Mouse (Mus musculus): ENCODE measurements around the gene Psme3. TPM values are rescaled to one million over a fixed set of nuclear protein-coding genes. Genes with fewer than 3 reads are reported as not detected.
A peak's percentile ranks its signal among the peaks of the same experiment; 100 is the strongest.

Psme3 gene
- 44.1 and 47.4 TPM in 2 replicates for polyA plus RNA-seq (2015; fragmentation: Nextera tagmentation; extraction: Ambion mirVana)

DNA sequence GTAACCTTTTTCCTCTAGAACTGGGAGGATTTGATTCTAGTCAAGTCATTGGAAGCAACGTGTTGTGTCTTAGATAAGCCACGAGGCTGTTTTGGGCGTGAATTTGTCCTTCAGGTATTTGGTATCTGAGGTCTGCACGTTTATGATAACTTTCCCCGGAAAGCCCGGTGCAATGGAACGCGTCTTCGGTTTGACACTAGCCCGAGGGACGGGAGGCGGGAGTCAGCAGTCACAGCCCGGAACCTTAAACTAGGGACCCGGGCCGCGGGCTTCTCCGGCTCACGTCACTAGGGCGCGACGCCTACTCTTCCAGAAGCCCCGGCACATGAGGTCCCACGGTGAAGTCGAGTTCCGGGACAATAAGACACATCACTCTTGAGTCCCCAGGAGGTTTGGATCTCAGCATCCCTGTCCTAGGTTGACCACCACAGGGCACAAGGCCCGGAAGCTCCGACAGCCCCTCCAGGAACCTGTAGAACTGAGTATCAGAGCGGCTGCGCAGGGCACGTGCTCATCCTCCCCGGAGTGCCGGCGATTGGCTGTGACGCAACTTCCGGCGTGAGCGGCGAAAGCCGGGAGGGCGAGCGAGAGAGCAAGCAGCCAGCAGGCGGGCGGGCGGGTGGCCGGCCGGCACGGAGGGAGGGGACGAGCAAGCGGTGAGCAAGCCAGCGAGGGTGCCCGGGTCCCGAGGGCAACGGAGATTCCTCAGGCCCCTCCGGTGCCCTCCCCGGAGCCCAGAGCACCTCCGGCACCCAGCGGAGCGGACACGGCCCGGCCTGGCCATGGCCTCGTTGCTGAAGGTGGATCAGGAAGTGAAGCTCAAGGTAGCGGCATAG, at the start of gene Psme3:
Gene Psme3, plus strand, starts transcription at position 549 of the 836 bp plus-strand sequence.
- under 1% methylated on average over 52 of the region's 62 CpGs for WGBS
- DNase-seq (ENCODE audit: low spot score), result peak; percentile 95
- Histone ChIP-seq H3K4me3 (ENCODE audit: low read depth, low read length) (peak within 1 kb of the TSS; percentile 98), H3K27ac (ENCODE audit: low read length) (peak within 1 kb of the TSS; percentile 59), H3K27me3 (replicated peaks; ENCODE audit: insufficient read depth, low read length) (no peaks in the 10 kb centered on the region), H3K9ac (replicated peaks; ENCODE audit: low read depth) (peak within 1 kb of the TSS; percentile 87), H3K4me2 (replicated peaks; ENCODE audit: low read depth, low read length) (peak within 1 kb of the TSS; percentile 89), H3K4me1 (ENCODE audit: insufficient read depth, low read depth, low read length) (peaks cover 3% of the 10 kb centered on the region; the same call in 1 of the 2 replicates), H3K9me3 (ENCODE audit: low read length) (no peaks in the 10 kb centered on the region), H3K36me3 (ENCODE audit: insufficient read depth, low read length) (peaks cover 19% of the 10 kb centered on the region)
- TF ChIP-seq CTCF (IDR thresholded peaks at IDR 0.05), result no peak; the same call in 1 of the 2 replicates
- TF ChIP-seq EP300 (IDR thresholded peaks at IDR 0.05), result peak; percentile 48; the same call in 1 of the 2 replicates
- peak; percentile 94 for ATAC-seq

DNA sequence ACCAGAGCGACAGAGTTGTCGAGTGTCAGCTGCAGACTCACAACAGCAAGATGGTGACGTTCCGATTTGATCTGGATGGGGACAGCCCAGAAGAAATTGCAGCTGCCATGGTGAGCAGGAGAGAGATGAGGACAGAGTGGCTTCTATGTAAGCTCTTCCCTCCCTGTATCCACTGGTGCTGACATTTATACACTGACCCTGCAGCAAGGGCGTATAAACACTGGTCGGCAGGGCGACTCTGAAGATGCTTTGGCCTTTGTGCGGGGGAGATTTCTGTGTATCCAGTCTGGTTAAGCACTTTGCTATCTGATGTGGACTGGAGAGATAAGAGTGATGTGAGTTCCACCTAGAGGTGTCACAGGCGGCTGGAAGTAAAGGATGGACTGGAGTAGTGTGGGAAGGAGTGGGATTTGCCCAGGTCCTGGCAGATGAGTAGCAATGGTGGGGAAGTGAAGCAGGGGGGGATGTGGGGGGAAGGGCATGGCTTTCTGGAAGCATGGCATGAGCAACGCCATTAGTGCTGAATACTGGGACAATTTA, 46.4 kb upstream of the Psme3 start:
- H3K27ac ChIP-seq (ENCODE audit: low read length), result no peak overlapping the region
- H3K27me3 ChIP-seq (replicated peaks; ENCODE audit: insufficient read depth, low read length), result peaks cover 5% of the 10 kb centered on the region; the same call in 1 of the 2 replicates
- peaks cover 6% of the 10 kb centered on the region; the same call in 1 of the 2 replicates for H3K4me1 ChIP-seq (ENCODE audit: insufficient read depth, low read depth, low read length)
- ATAC-seq (peak; percentile 30; the same call in 1 of the 2 replicates), DNase-seq (ENCODE audit: low spot score) (no peak)
- no peak overlapping the region for H3K4me2 ChIP-seq (replicated peaks; ENCODE audit: low read depth, low read length)
- H3K36me3 ChIP-seq (ENCODE audit: insufficient read depth, low read length), result no peaks in the 10 kb centered on the region
- H3K9ac ChIP-seq (replicated peaks; ENCODE audit: low read depth), result no peak overlapping the region
- 10% methylated on average over 10 of the region's 10 CpGs for WGBS
- TF ChIP-seq CTCF (IDR thresholded peaks at IDR 0.05) (no peak), EP300 (IDR thresholded peaks at IDR 0.05) (no peak)
- H3K4me3 ChIP-seq (ENCODE audit: low read depth, low read length), result no peak overlapping the region
- H3K9me3 ChIP-seq (ENCODE audit: low read length), result no peaks in the 10 kb centered on the region

DNA sequence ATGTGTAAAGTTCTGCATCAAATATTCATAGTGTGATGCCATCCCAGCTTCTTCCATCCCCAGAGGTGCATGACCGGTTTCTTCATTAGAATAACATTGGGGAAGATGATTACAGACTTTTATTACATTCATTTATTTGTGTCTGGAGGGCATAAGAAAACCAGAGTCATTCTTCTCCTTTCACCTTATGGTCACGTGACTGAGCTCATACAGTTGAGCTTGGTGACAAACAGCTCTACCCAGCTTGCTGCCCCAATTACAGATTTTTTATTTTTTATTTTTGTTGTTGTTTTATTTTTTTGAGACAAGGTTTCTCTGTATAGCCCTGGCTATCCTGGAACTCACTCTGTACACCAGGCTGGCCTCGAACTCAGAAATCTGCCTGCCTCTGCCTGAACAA, 43.6 kb upstream of the Psme3 start:
- no peak for DNase-seq (ENCODE audit: low spot score)
- H3K36me3 ChIP-seq (ENCODE audit: insufficient read depth, low read length), result no peaks in the 10 kb centered on the region
- H3K4me1 ChIP-seq (ENCODE audit: insufficient read depth, low read depth, low read length), result peaks cover 6% of the 10 kb centered on the region; the same call in 1 of the 2 replicates
- TF ChIP-seq EP300 (IDR thresholded peaks at IDR 0.05), result no peak
- no peak for TF ChIP-seq CTCF (IDR thresholded peaks at IDR 0.05)
- H3K9me3 ChIP-seq (ENCODE audit: low read length), result no peaks in the 10 kb centered on the region
- no peak overlapping the region for H3K27ac ChIP-seq (ENCODE audit: low read length)
- H3K9ac ChIP-seq (replicated peaks; ENCODE audit: low read depth), result no peak overlapping the region
- no peak overlapping the region for H3K4me3 ChIP-seq (ENCODE audit: low read depth, low read length)
- H3K27me3 ChIP-seq (replicated peaks; ENCODE audit: insufficient read depth, low read length), result no peaks in the 10 kb centered on the region
- no peak for ATAC-seq
- WGBS, result 88% methylated on average over 3 of the region's 3 CpGs
- H3K4me2 ChIP-seq (replicated peaks; ENCODE audit: low read depth, low read length), result no peak overlapping the region

DNA sequence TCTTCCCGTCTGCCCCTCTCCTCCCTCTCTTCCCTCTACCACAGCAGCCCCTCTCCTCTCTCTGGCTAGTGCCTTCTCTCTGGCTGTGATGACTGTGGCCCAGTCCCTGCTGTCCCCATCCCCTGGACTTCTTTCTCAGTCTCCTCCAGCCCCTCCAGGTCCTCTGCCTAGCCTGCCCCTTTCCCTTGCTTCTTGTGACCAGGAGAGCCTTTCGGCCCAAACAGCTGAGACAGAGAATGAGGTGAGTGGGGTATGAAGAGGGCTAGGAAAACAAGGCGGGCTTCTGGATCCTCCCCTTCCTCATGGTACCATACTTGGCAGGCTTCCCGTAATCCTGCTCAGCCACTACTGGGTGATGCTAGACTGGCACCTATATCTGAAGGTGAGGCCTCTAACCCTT, 40.7 kb upstream of the Psme3 start:
- no peaks in the 10 kb centered on the region for H3K9me3 ChIP-seq (ENCODE audit: low read length)
- TF ChIP-seq EP300 (IDR thresholded peaks at IDR 0.05) (no peak), CTCF (IDR thresholded peaks at IDR 0.05) (no peak)
- no peak overlapping the region for H3K9ac ChIP-seq (replicated peaks; ENCODE audit: low read depth)
- ATAC-seq, result no peak
- H3K27ac ChIP-seq (ENCODE audit: low read length), result no peak overlapping the region
- H3K4me3 ChIP-seq (ENCODE audit: low read depth, low read length), result no peak overlapping the region
- H3K4me2 ChIP-seq (replicated peaks; ENCODE audit: low read depth, low read length), result no peak overlapping the region
- H3K4me1 ChIP-seq (ENCODE audit: insufficient read depth, low read depth, low read length), result peaks cover 14% of the 10 kb centered on the region; the same call in 1 of the 2 replicates
- H3K36me3 ChIP-seq (ENCODE audit: insufficient read depth, low read length), result no peaks in the 10 kb centered on the region
- 48% methylated on average over 4 of the region's 4 CpGs for WGBS
- no peaks in the 10 kb centered on the region for H3K27me3 ChIP-seq (replicated peaks; ENCODE audit: insufficient read depth, low read length)
- DNase-seq (ENCODE audit: low spot score), result no peak

DNA sequence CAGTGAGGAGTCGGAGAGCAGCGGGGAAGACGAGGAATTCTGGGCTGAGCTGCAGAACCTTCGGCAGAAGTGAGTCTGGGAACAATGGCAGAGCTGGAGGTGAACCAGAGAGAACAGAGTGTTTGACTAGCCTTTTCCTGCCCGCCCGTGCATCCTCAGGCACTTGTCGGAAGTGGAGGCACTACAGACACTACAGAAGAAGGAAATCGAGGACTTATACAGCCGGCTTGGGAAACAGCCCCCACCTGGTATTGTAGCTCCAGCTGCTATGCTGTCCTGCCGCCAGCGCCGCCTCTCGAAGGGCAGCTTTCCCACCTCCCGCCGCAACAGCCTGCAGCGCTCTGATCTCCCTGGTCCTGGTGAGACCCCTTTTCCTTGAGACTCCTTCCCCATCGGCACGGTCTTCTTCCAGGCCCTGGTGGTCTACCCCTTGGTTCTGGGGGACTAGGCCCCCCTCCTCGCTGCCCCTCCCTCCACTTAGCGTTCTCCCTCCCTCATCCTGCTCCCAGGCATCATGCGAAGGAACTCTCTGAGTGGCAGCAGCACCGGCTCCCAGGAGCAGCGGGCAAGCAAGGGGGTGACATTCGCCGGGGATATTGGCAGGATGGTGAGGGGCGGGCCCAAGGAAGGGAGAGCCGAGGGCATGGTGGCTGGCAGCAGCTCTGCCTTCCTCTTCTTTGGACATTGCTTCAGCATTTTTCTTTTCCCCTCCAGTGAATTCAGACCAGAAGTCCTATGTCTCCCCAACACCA, 39.5 kb upstream of the Psme3 start:
- no peak overlapping the region for H3K4me3 ChIP-seq (ENCODE audit: low read depth, low read length)
- H3K36me3 ChIP-seq (ENCODE audit: insufficient read depth, low read length), result no peaks in the 10 kb centered on the region
- WGBS, result 23% methylated on average over 26 of the region's 27 CpGs
- H3K9me3 ChIP-seq (ENCODE audit: low read length), result no peaks in the 10 kb centered on the region
- peak overlapping the region; percentile 34; the same call in 1 of the 2 replicates for H3K27ac ChIP-seq (ENCODE audit: low read length)
- H3K9ac ChIP-seq (replicated peaks; ENCODE audit: low read depth), result no peak overlapping the region; the same call in 1 of the 2 replicates
- peak overlapping the region; percentile 36 for H3K4me2 ChIP-seq (replicated peaks; ENCODE audit: low read depth, low read length)
- peak; percentile 57 for DNase-seq (ENCODE audit: low spot score)
- TF ChIP-seq CTCF (IDR thresholded peaks at IDR 0.05) (0 out of 2 replicates have a peak, but pooled peaks have one; percentile 2), EP300 (IDR thresholded peaks at IDR 0.05) (no peak)
- ATAC-seq, result 0 out of 2 replicates have a peak, but pooled peaks have one; percentile 15
- H3K27me3 ChIP-seq (replicated peaks; ENCODE audit: insufficient read depth, low read length), result no peaks in the 10 kb centered on the region
- H3K4me1 ChIP-seq (ENCODE audit: insufficient read depth, low read depth, low read length), result peaks cover 14% of the 10 kb centered on the region; the same call in 1 of the 2 replicates

Data from lung, postnatal 0 days (tissue).